Mouse (Mus musculus) heart, embryonic 15.5 days (tissue): ENCODE measurements around the gene Osbpl6. TPM values are rescaled to one million over a fixed set of nuclear protein-coding genes. Genes with fewer than 3 reads are reported as not detected.

Source experiments
- microRNA-seq: library from miRNA; unstranded; fragments of <30 nt; microRNA quantifications from one replicate; pipeline ENCODE4, GENCODE M21; 2016
- polyA plus RNA-seq: library from polyadenylated mRNA; unstranded; fragments of >200 nt; fragmentation: Nextera tagmentation; extraction: Ambion mirVana; gene quantifications from 2 replicates; pipeline ENCODE4 v1.2.1, GENCODE M21; 2015

The Osbpl6 gene
- polyA plus RNA-seq, 1 experiment from 2014 or later: 3.9 TPM

Small RNAs within 50 kb of the gene (microRNA-seq; reads per million reads assigned to microRNA genes)
- not detected for gene Gm23164

Other genes starting within 250 kb of the Osbpl6 start
- gene Pde11a, start 67.7 kb upstream of the Osbpl6 start, polyA plus RNA-seq: 0.18 and 0.24 TPM in 2 replicates
- 0.23 and 0.34 TPM in 2 replicates for gene Cyct, start 46.1 kb upstream of the Osbpl6 start, polyA plus RNA-seq
- gene Rbm45, start 36.5 kb upstream of the Osbpl6 start, polyA plus RNA-seq: 11.6 and 14.6 TPM in 2 replicates
- 32.1 and 32.5 TPM in 2 replicates for gene Prkra, start 241.5 kb downstream of the Osbpl6 start, polyA plus RNA-seq
- not detected in 2 replicates for gene Pjvk, start 242.0 kb downstream of the Osbpl6 start, polyA plus RNA-seq